Mouse (Mus musculus) ES-E14 (cell line): ENCODE data around the gene Ksr1. TPM values are rescaled to one million over a fixed set of nuclear protein-coding genes. Genes with fewer than 3 reads are reported as not detected.

Experiments used
- DNase-seq: peaks from one replicate; pipeline ENCODE4 v3.0.0-alpha.2; 2013; ENCODE audit warnings: low read depth, low spot score
- H3K27ac ChIP-seq: 2 replicates; pipeline ENCODE4 v1.5.1; 2012; ENCODE audit warnings: low read depth, mild to moderate bottlenecking, low read length, moderate library complexity, mixed read lengths; ENCODE audit not compliant: poor library complexity, insufficient read depth, severe bottlenecking
- H3K36me3 ChIP-seq: 2 replicates; pipeline ENCODE4 v1.6.1; 2012; ENCODE audit warnings: mild to moderate bottlenecking, low read length, moderate library complexity, mixed read lengths; ENCODE audit not compliant: control insufficient read depth, poor library complexity, insufficient read depth, severe bottlenecking
- H3K4me1 ChIP-seq, 2 experiments: fragments of 150-350 bp in 1 of 2; sonication (generic) in 1 of 2; 2 replicates each; pipeline ENCODE4 v1.6.1; 2012; ENCODE audit warnings: low read length in 2 of 2, mild to moderate bottlenecking in 1 of 2, mixed read lengths in 1 of 2; ENCODE audit not compliant: control insufficient read depth in 2 of 2, insufficient read depth in 2 of 2, poor library complexity in 1 of 2
- H3K4me3 ChIP-seq, 2 experiments: fragments of 150-350 bp in 1 of 2; sonication (generic) in 1 of 2; 2 replicates each; pipeline ENCODE4 v1.5.1; 2012; ENCODE audit warnings: low read length in 2 of 2, low read depth in 1 of 2, mild to moderate bottlenecking in 1 of 2, mixed read lengths in 1 of 2; ENCODE audit not compliant: insufficient read depth in 1 of 2, poor library complexity in 1 of 2, severe bottlenecking in 1 of 2
- H3K9ac ChIP-seq: 2 replicates; pipeline ENCODE4 v1.6.1; 2012; ENCODE audit warnings: low read depth, mild to moderate bottlenecking, low read length, mixed read lengths; ENCODE audit not compliant: poor library complexity, insufficient read depth, severe bottlenecking
- H3K9me3 ChIP-seq: fragments of 150-350 bp; sonication (generic); 2 replicates; pipeline ENCODE4 v1.6.1; 2012; ENCODE audit warnings: low read depth, mild to moderate bottlenecking, low read length; ENCODE audit not compliant: control insufficient read depth, insufficient read depth
- CHD2 ChIP-seq: IDR thresholded peaks from 2 replicates; pipeline ENCODE4 v1.6.1; 2014; ENCODE audit warnings: mild to moderate bottlenecking, low read depth, low read length, inconsistent platforms
- HCFC1 ChIP-seq: IDR thresholded peaks from 2 replicates; pipeline ENCODE4 v1.6.1; 2012; ENCODE audit warnings: low read length, inconsistent platforms, borderline replicate concordance; ENCODE audit not compliant: insufficient read depth
- MAFK ChIP-seq: IDR thresholded peaks from 2 replicates; pipeline ENCODE4 v1.6.1; 2014; ENCODE audit warnings: mild to moderate bottlenecking, low read depth, low read length, inconsistent platforms; ENCODE audit not compliant: insufficient read depth
- ZC3H11A ChIP-seq: IDR thresholded peaks from 2 replicates; pipeline ENCODE4 v1.6.1; 2012; ENCODE audit warnings: low read depth, mild to moderate bottlenecking, inconsistent platforms, low read length, borderline replicate concordance
- ZNF384 ChIP-seq: IDR thresholded peaks from 2 replicates; pipeline ENCODE4 v1.6.1; 2012; ENCODE audit warnings: low read depth, low read length, inconsistent platforms
- in situ Hi-C, 2 experiments: fragments of 600-800 bp; cut with MboI; formaldehyde crosslinking; loops; one replicate each; pipeline ENCODE4 v1.15.1; 2025; ENCODE audit warnings: low sequenced_read_pairs in 2 of 2, inconsistent platforms in 1 of 2; ENCODE audit not compliant: unreplicated experiment in 2 of 2
- total RNA-seq: library from RNA; depleted of rRNA; stranded (reverse); fragments of 300-350 nt; gene quantifications from 2 replicates; pipeline ENCODE4 v1.2.3, GENCODE M21; 2012

The Ksr1 gene
- total RNA-seq, 1 experiment, result 11.3 TPM

DNA sequence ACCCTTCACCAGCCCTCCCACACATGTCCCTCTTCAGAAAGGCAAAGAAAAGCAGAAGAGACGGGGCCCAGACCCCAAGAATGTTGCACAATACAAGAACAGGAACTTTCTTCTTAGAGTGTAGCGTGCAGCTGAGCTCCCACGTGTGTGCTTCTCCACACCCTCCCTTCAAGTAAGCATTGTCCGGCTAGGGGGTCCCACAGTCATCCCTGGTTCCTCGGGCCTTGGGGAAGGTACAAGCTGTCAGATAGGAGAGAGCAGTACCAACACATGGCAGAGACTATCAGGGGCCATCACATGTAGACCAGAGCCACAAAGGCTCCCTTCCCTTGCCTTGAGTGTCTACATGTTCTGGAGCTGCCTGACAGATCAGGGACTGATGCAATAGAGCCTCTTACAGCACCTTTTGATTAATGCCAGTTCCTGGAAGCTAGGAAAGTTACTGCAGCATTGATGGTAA, 27.3 kb downstream of the Ksr1 start:
- H3K4me3 ChIP-seq, result no peak overlapping the region
- in situ Hi-C loops, result no loop called here
- no peak overlapping the region for H3K9ac ChIP-seq
- H3K4me1 ChIP-seq, result no peaks in the 10 kb centered on the region; a peak in 1 of 4 replicates
- no peak overlapping the region for H3K27ac ChIP-seq
- no peak for DNase-seq
- no peaks in the 10 kb centered on the region for H3K36me3 ChIP-seq
- no peaks in the 10 kb centered on the region for H3K9me3 ChIP-seq
- TF ChIP-seq HCFC1 (no peak), ZC3H11A (no peak), CHD2 (no peak), MAFK (no peak), ZNF384 (no peak)

DNA sequence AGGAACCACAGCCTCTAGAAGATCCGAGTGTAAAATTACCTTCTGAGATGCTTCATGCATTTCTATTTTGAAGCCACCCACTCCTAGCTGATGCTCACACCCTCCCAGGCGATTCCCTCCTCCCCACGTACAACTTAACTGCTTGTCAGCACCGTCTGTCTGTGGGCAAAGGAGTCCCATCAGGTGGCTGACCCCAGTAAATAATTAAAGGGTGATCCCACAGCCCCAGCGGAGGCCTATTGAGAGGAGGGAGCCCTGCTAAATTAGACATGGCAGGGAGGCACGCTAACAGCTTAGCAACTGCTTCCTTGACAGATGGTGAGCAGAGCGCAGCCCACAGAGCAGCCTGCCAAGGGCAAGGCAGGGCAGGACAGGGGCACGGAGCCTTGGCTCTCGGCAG, 29.5 kb downstream of the Ksr1 start:
- Histone ChIP-seq H3K9ac (no peak overlapping the region), H3K36me3 (no peaks in the 10 kb centered on the region), H3K4me3 (no peak overlapping the region), H3K9me3 (no peaks in the 10 kb centered on the region), H3K4me1 (peaks cover 0 to 4% of the 10 kb centered on the region in 2 experiments; a peak in 2 of 4 replicates), H3K27ac (no peak overlapping the region)
- in situ Hi-C loops, result no loop called here
- no peak for DNase-seq
- no peak for TF ChIP-seq ZNF384
- TF ChIP-seq HCFC1, result no peak
- no peak for TF ChIP-seq ZC3H11A
- TF ChIP-seq CHD2, result no peak
- no peak for TF ChIP-seq MAFK

DNA sequence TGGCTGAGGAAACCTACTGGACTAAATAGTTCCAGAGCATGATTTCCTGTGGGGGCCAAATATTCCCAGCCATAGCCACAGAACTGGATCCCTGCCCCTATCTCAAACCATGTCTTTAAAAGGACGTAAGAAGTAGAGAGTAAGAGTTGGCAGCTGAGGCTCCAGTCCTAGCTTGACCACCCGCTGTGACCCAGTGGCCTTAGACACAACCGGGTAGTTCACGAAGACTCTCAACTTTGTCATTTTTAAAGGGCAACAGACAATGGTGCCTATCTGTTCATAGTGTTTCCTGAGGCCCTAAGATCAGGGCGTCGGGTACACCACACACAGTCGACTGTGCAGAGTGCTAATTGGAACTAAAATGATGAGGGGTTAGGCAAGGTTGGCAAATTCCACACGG, 30.5 kb downstream of the Ksr1 start:
- TF ChIP-seq ZC3H11A (no peak), CHD2 (no peak), MAFK (no peak), HCFC1 (no peak), ZNF384 (no peak)
- H3K4me1 ChIP-seq, result peaks cover 0 to 4% of the 10 kb centered on the region in 2 experiments; a peak in 2 of 4 replicates

DNA sequence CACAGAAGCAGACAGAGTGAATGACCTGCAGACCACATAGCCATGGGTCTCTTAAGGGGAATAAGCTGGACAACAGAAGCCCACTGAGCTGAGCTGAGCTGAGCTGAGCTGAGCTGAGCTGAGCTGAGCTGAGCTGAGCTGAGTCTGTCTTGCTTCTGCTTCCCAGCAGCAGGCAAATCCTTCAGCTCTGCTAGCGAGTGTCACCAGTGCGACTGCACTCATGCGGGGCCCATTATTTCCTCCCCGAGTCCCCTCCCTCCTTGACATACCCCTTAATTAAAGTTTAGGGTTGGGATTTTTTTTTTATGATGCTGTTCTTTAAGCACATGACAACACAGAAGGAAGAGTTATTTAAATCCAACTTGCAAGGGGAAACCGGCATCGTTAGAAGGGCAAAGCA, 32.1 kb downstream of the Ksr1 start:
- DNase-seq, result no peak
- Histone ChIP-seq H3K4me3 (no peak overlapping the region), H3K4me1 (peaks cover 0 to 4% of the 10 kb centered on the region in 2 experiments; a peak in 2 of 4 replicates), H3K9ac (no peak overlapping the region), H3K36me3 (no peaks in the 10 kb centered on the region), H3K9me3 (no peaks in the 10 kb centered on the region), H3K27ac (no peak overlapping the region)
- TF ChIP-seq ZNF384 (no peak), ZC3H11A (no peak), MAFK (no peak), HCFC1 (no peak), CHD2 (no peak)
- in situ Hi-C loops, result no loop called here

More for the DNA sequence above, 30.5 kb downstream of the Ksr1 start:
- no peaks in the 10 kb centered on the region for H3K9me3 ChIP-seq
- H3K36me3 ChIP-seq, result no peaks in the 10 kb centered on the region
- in situ Hi-C loops, result no loop called here
- no peak for DNase-seq
- H3K27ac ChIP-seq, result no peak overlapping the region
- H3K9ac ChIP-seq, result no peak overlapping the region
- H3K4me3 ChIP-seq, result no peak overlapping the region
